Mouse (Mus musculus): ENCODE data around the gene Smim6. TPM values are rescaled to one million over a fixed set of nuclear protein-coding genes. Genes with fewer than 3 reads are reported as not detected.

Smim6 gene
- polyA plus RNA-seq, 1 experiment from 2014 or later = 0.80 TPM

DNA sequence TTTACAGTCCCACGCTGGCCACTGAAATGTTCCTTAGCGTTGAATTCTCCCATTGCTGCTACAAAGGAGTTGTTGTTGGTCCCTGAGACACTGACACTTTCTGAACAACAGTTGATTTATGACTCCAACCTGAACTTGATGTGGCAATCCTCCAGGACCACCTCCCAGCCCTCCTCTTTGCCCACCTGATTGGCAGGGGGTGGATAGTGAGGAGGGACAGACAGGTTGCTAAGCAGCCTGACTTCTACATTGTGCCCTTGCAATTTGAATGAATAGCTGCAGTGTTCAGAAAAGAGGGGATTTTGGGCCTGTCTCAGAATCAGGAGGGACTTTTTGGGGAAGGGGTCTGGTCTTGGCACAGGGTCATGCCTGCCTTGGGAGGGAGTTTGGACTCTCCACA lies 38.9 kb downstream of the Smim6 start:
- Histone ChIP-seq H3K27me3 (no peaks in the 10 kb centered on the region), H3K36me3 (ENCODE audit: poor library complexity, severe bottlenecking) (peaks cover 94% of the 10 kb centered on the region), H3K9me3 (replicated peaks) (no peaks in the 10 kb centered on the region), H3K27ac (no peak overlapping the region), H3K4me2 (no peak overlapping the region), H3K4me1 (peaks cover 9% of the 10 kb centered on the region; the same call in 1 of the 2 replicates), H3K9ac (no peak overlapping the region), H3K4me3 (no peak overlapping the region)
- ATAC-seq = no peak
- 89% methylated on average over 2 of the region's 2 CpGs for WGBS

DNA sequence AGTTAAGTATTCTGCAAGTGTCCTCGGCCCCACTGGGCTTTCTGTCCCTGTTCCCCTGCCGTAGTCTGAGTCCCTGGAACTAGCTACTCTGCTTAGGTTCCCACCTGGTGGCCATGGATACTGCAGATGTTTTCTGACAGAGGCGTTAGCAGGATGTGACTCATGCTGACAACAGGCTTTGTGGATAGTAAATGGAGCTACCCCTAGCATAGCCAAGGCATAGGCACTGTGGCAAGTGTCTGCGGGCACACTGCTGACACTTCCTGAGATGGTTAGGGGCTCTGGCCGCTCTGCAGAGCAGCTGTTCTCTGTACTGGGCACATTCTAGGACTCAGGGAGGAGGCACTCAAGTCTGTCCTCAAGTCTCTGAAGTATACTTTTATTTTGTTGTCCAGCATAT lies 42.9 kb downstream of the Smim6 start:
- H3K36me3 ChIP-seq (ENCODE audit: poor library complexity, severe bottlenecking) = peaks cover 88% of the 10 kb centered on the region
- no peak overlapping the region for H3K9ac ChIP-seq
- H3K4me1 ChIP-seq = peaks cover 14% of the 10 kb centered on the region; the same call in 1 of the 2 replicates
- no peak overlapping the region for H3K27ac ChIP-seq
- no peak overlapping the region for H3K4me3 ChIP-seq
- no peaks in the 10 kb centered on the region for H3K9me3 ChIP-seq (replicated peaks)
- 88% methylated on average over 5 of the region's 5 CpGs for WGBS
- H3K27me3 ChIP-seq = no peaks in the 10 kb centered on the region
- ATAC-seq = no peak
- H3K4me2 ChIP-seq = no peak overlapping the region

DNA sequence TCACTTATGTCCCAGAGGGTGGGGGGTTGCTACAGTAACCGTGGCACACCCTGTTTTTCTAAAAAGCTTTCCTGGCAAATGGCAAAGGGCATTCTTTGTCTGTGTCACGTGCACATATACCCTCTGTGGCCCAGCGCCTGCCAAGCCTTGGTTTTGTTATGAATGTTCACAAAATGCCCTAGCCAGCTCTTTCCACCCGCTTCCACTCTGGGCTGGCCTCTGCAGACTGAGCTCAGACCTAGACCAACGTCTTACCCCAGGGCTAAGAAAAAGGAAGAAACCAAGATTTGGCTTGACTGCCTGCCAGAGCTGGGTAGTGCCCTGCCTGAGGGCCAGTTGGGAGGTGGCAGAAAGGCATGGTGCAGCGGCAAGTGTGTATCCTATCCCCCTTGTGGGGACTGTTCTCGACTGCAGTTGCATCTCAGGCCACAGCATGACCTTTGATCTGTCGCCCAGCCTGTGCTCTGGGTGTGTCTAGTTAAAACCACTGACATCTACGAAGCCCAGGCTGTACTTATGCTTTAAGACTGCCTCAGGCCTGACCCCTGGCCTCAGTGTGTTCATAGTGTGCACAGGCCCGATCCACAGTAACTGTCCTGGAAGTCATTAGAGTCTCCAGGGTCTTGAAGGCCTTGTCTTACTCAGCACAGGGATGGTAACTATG lies 43.5 kb downstream of the Smim6 start:
- peaks cover 89% of the 10 kb centered on the region for H3K36me3 ChIP-seq (ENCODE audit: poor library complexity, severe bottlenecking)
- no peak; the same call in 1 of the 2 replicates for ATAC-seq
- WGBS = 69% methylated on average over 10 of the region's 10 CpGs
- no peak overlapping the region for H3K9ac ChIP-seq
- no peaks in the 10 kb centered on the region for H3K9me3 ChIP-seq (replicated peaks)
- H3K4me1 ChIP-seq = peaks cover 14% of the 10 kb centered on the region; the same call in 1 of the 2 replicates
- H3K4me3 ChIP-seq = no peak overlapping the region
- no peaks in the 10 kb centered on the region for H3K27me3 ChIP-seq
- no peak overlapping the region for H3K4me2 ChIP-seq
- H3K27ac ChIP-seq = peak overlapping the region; percentile 25; the same call in 1 of the 2 replicates

DNA sequence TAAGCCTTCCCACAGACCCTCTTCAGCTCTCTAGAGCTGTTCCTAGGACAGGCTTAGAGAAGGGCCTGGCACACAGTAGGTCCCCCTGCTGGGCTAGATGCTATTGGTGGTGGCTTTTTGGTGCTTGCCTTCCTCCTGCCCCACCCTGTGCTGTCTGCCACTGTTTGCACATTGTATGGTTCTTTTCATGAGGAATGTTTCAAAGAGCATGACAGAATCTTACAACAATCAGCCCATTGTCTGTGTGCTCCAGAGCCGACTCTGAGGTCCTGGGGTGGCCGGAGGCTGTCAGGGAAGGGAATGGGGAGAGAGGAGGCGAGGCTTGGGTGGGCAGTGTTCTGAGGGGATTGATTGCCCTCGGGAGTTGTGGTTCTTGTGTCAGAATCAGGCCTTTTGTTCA lies 44.6 kb downstream of the Smim6 start:
- H3K9ac ChIP-seq = no peak overlapping the region
- peak overlapping the region; percentile 40; the same call in 1 of the 2 replicates for H3K27ac ChIP-seq
- no peak for ATAC-seq
- H3K4me3 ChIP-seq = no peak overlapping the region
- H3K27me3 ChIP-seq = no peaks in the 10 kb centered on the region
- 12% methylated on average over 4 of the region's 4 CpGs for WGBS
- H3K9me3 ChIP-seq (replicated peaks) = no peaks in the 10 kb centered on the region
- peaks cover 14% of the 10 kb centered on the region; the same call in 1 of the 2 replicates for H3K4me1 ChIP-seq
- H3K4me2 ChIP-seq = no peak overlapping the region
- H3K36me3 ChIP-seq (ENCODE audit: poor library complexity, severe bottlenecking) = peaks cover 90% of the 10 kb centered on the region

DNA sequence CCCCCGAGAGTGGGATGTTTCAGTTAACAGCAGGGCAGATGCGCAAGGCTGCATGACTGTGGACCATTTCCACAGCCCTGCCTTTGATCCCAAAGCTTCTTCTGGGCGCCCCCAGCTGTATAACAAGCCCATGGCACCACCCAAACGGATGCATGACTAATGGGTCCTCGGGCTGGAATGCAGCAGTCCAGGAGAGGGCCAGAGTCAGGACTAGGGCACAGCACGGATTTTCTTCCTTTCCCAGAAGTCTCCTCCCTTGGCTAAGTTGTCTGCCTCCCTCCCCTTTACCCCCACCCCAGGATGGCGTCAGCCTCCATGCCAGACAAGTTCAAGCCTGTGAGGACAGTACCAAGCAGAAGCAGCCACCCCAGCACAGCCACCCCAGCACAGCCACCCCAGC lies 46.2 kb downstream of the Smim6 start:
- Histone ChIP-seq H3K36me3 (ENCODE audit: poor library complexity, severe bottlenecking) (peaks cover 90% of the 10 kb centered on the region), H3K4me3 (no peak overlapping the region)

DNA sequence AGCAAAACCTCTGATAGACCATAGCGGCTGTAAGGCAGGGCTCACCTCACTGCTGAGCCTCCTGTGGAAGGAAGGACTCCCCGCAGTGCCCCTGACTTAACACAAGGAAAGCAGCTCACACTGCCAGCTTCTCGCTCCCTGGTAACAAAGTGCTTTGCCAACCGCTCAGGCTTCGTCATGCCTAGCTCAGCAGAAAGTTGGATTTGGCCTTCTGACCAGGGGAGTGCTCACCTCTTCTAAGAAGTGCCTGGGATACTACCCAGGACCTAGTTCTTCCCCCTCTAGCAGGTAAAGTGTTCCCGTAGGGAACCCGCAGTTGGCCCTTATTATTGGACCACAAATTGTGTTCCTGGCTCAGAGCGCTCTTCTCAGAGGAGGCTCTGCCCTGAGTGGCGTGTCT lies 47.2 kb downstream of the Smim6 start:
- Histone ChIP-seq H3K36me3 (ENCODE audit: poor library complexity, severe bottlenecking) (peaks cover 91% of the 10 kb centered on the region), H3K9ac (no peak overlapping the region), H3K27me3 (no peaks in the 10 kb centered on the region), H3K9me3 (replicated peaks) (no peaks in the 10 kb centered on the region), H3K4me3 (no peak overlapping the region), H3K4me1 (peaks cover 14% of the 10 kb centered on the region; the same call in 1 of the 2 replicates), H3K27ac (no peak overlapping the region), H3K4me2 (no peak overlapping the region)
- 92% methylated on average over 9 of the region's 9 CpGs for WGBS
- ATAC-seq = no peak

More for the DNA sequence above, 46.2 kb downstream of the Smim6 start:
- Histone ChIP-seq H3K27ac (no peak overlapping the region), H3K27me3 (no peaks in the 10 kb centered on the region), H3K4me1 (peaks cover 14% of the 10 kb centered on the region; the same call in 1 of the 2 replicates), H3K4me2 (no peak overlapping the region), H3K9me3 (replicated peaks) (no peaks in the 10 kb centered on the region), H3K9ac (no peak overlapping the region)
- 82% methylated on average over 7 of the region's 7 CpGs for WGBS
- no peak for ATAC-seq

DNA sequence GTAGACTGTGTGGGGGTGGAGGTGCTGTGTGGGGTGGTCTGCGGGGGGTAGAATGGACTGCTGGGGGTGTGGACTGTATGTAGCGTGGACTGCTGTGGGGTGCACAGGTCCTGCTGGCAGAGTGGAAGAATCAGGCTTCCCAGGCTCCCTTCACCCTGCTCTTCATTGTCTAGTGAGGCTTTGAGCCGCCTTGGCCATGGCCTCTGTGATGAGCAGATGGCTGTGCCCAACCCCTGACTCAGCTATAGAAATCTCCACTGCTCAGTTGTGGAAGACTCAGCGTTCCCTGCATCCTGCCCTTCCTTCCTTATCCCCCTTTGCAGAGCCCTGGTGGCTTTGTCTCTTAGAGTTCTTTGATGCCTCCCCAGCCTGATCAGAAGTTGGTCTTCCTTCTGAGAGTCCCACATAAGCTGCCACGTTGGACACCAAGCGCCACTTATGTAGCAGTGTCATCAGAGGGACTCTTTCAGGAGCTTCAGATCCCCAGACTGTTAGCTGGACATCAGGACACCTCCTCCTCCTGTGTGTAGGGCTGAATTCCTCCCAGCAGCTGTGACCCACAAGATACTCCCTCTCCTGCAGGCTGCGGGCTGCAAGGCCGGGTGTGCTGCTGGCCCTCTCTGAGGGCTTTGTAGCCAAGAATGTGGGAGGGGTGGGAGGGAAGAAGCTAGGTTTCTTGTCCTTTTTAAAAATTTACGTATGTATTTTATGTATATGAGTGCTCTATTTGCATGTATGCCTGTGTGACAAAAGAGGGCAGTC lies 51.0 kb downstream of the Smim6 start:
- Histone ChIP-seq H3K27me3 (no peaks in the 10 kb centered on the region), H3K36me3 (ENCODE audit: poor library complexity, severe bottlenecking) (peaks cover 91% of the 10 kb centered on the region), H3K27ac (no peak overlapping the region), H3K9ac (no peak overlapping the region), H3K9me3 (replicated peaks) (no peaks in the 10 kb centered on the region), H3K4me2 (no peak overlapping the region), H3K4me3 (no peak overlapping the region), H3K4me1 (no peaks in the 10 kb centered on the region)
- no peak for ATAC-seq
- 93% methylated on average over 9 of the region's 9 CpGs for WGBS

Other genes with a start within 250 kb of the Smim6 start
- gene Grb2, start 203.4 kb upstream of the Smim6 start, polyA plus RNA-seq (2015; fragmentation: Nextera tagmentation; extraction: Ambion mirVana) = 137 and 139 TPM in 2 replicates
- 28.0 and 29.5 TPM in 2 replicates for gene Tmem94, start 146.6 kb upstream of the Smim6 start, polyA plus RNA-seq (2015; fragmentation: Nextera tagmentation; extraction: Ambion mirVana)
- 10.7 and 13.3 TPM in 2 replicates for gene Caskin2, start 98.4 kb upstream of the Smim6 start, polyA plus RNA-seq (2015; fragmentation: Nextera tagmentation; extraction: Ambion mirVana)
- 23.2 and 23.9 TPM in 2 replicates for gene Tsen54, start 97.3 kb upstream of the Smim6 start, polyA plus RNA-seq (2015; fragmentation: Nextera tagmentation; extraction: Ambion mirVana)
- 0.68 and 1.2 TPM in 2 replicates for gene Llgl2, start 88.0 kb upstream of the Smim6 start, polyA plus RNA-seq (2015; fragmentation: Nextera tagmentation; extraction: Ambion mirVana)
- 0.21 TPM in 1 of 2 replicates, not detected in the other for gene Myo15b, start 53.6 kb upstream of the Smim6 start, polyA plus RNA-seq (2015; fragmentation: Nextera tagmentation; extraction: Ambion mirVana)
- 1.4 and 1.5 TPM in 2 replicates for gene Smim5, start 12.1 kb upstream of the Smim6 start, polyA plus RNA-seq (2015; fragmentation: Nextera tagmentation; extraction: Ambion mirVana)
- 56.1 and 62.4 TPM in 2 replicates for gene Sap30bp, start 21.3 kb downstream of the Smim6 start, polyA plus RNA-seq (2015; fragmentation: Nextera tagmentation; extraction: Ambion mirVana)
- gene Recql5, start 21.5 kb downstream of the Smim6 start, polyA plus RNA-seq (2015; fragmentation: Nextera tagmentation; extraction: Ambion mirVana) = 24.4 and 29.6 TPM in 2 replicates
- gene Itgb4, start 62.7 kb downstream of the Smim6 start, polyA plus RNA-seq (2015; fragmentation: Nextera tagmentation; extraction: Ambion mirVana) = 0.21 and 0.38 TPM in 2 replicates
- 74.8 and 86.1 TPM in 2 replicates for gene Galk1, start 100.7 kb downstream of the Smim6 start, polyA plus RNA-seq (2015; fragmentation: Nextera tagmentation; extraction: Ambion mirVana)
- 2,689 and 2,766 TPM in 2 replicates for gene H3f3b, start 115.9 kb downstream of the Smim6 start, polyA plus RNA-seq (2015; fragmentation: Nextera tagmentation; extraction: Ambion mirVana)
- 38.0 and 42.3 TPM in 2 replicates for gene Unk, start 118.3 kb downstream of the Smim6 start, polyA plus RNA-seq (2015; fragmentation: Nextera tagmentation; extraction: Ambion mirVana)
- gene Unc13d, start 165.9 kb downstream of the Smim6 start, polyA plus RNA-seq (2015; fragmentation: Nextera tagmentation; extraction: Ambion mirVana) = 0.84 and 0.98 TPM in 2 replicates
- gene Wbp2, start 175.0 kb downstream of the Smim6 start, polyA plus RNA-seq (2015; fragmentation: Nextera tagmentation; extraction: Ambion mirVana) = 114 and 115 TPM in 2 replicates
- gene Trim47, start 215.2 kb downstream of the Smim6 start, polyA plus RNA-seq (2015; fragmentation: Nextera tagmentation; extraction: Ambion mirVana) = 2.7 and 2.8 TPM in 2 replicates
- gene Trim65, start 219.1 kb downstream of the Smim6 start, polyA plus RNA-seq (2015; fragmentation: Nextera tagmentation; extraction: Ambion mirVana) = 1.2 and 1.6 TPM in 2 replicates
- gene Mrpl38, start 226.9 kb downstream of the Smim6 start, polyA plus RNA-seq (2015; fragmentation: Nextera tagmentation; extraction: Ambion mirVana) = 79.8 and 86.1 TPM in 2 replicates